Mouse (Mus musculus) hindbrain, postnatal 0 days (tissue): ENCODE measurements around the gene Pfdn5. TPM values are rescaled to one million over a fixed set of nuclear protein-coding genes. Genes with fewer than 3 reads are reported as not detected.

Experiments
- ATAC-seq: fragments of 200-750 bp; cut with Nextera tagmentation; 2 replicates; pipeline ENCODE4 v1.8.0; 2017; ENCODE audit warnings: mild to moderate bottlenecking, moderate TSS enrichment, moderate library complexity
- DNase-seq: peaks from one replicate; pipeline ENCODE4 v3.0.0-alpha.2; 2015; ENCODE audit warnings: low spot score
- H3K27ac ChIP-seq: fragments of 300-500 bp; sonication (generic); 2 replicates; pipeline ENCODE4 v1.5.1; 2014; ENCODE audit warnings: mild to moderate bottlenecking
- H3K27me3 ChIP-seq: fragments of 300-500 bp; sonication (generic); 2 replicates; pipeline ENCODE4 v1.6.1; 2014; ENCODE audit warnings: low read length, mixed read lengths; ENCODE audit not compliant: insufficient read depth
- H3K36me3 ChIP-seq: fragments of 300-500 bp; sonication (generic); 2 replicates; pipeline ENCODE4 v1.6.1; 2014; ENCODE audit warnings: low read length, mixed read lengths; ENCODE audit not compliant: insufficient read depth
- H3K4me1 ChIP-seq: fragments of 300-500 bp; sonication (generic); 2 replicates; pipeline ENCODE4 v1.6.1; 2014; ENCODE audit warnings: antibody characterized with exemption, low read length, mixed read lengths; ENCODE audit not compliant: insufficient read depth
- H3K4me2 ChIP-seq: fragments of 300-500 bp; sonication (generic); 2 replicates; pipeline ENCODE4 v1.6.1; 2014; ENCODE audit warnings: low read depth, mild to moderate bottlenecking, low read length, moderate library complexity, mixed read lengths
- H3K4me3 ChIP-seq: fragments of 300-500 bp; sonication (generic); 2 replicates; pipeline ENCODE4 v1.5.1; 2014; ENCODE audit warnings: low read length
- H3K9ac ChIP-seq: fragments of 300-500 bp; sonication (generic); replicated peaks from 2 replicates; pipeline ENCODE4 v1.6.1; 2014; ENCODE audit warnings: mild to moderate bottlenecking, low read length, moderate library complexity, mixed read lengths
- H3K9me3 ChIP-seq: fragments of 300-500 bp; sonication (generic); 2 replicates; pipeline ENCODE4 v1.6.1; 2016; ENCODE audit warnings: low read length, mixed read lengths
- CTCF ChIP-seq: IDR thresholded peaks from 2 replicates; pipeline ENCODE4 v1.5.1; 2016; ENCODE audit warnings: antibody characterized with exemption, control low read depth, low read depth
- WGBS: fragments of 180-500 bp; shearing (Covaris S2); extraction: QIAGEN DNeasy Blood & Tissue Kit; methylation state at CpG from one replicate; pipeline ENCODE4 v1.1.7; 2014; 5-methylcytosine and 5-hydroxymethylcytosine counted together
- polyA plus RNA-seq: library from polyadenylated mRNA; unstranded; fragments of >200 nt; fragmentation: Nextera tagmentation; extraction: Ambion mirVana; gene quantifications from 2 replicates; pipeline ENCODE4 v1.2.1, GENCODE M21; 2015
- total RNA-seq: library from RNA; depleted of rRNA; stranded (reverse); fragments of >200 nt; gene quantifications from 2 replicates; pipeline ENCODE4 v1.2.3, GENCODE M21; 2014

The Pfdn5 gene
- total and polyA plus RNA-seq, 2 experiments from 2014 or later: 139 to 540 TPM

- ATAC-seq (no peak), DNase-seq (no peak)
- TF ChIP-seq CTCF: no peak
- no peaks in the 10 kb centered on the region for H3K27me3 ChIP-seq
- H3K4me2 ChIP-seq: no peak overlapping the region
- 84% methylated on average over 10 of the region's 10 CpGs for WGBS
- H3K36me3 ChIP-seq: no peaks in the 10 kb centered on the region
- no peak overlapping the region for H3K9ac ChIP-seq
- no peak overlapping the region for H3K27ac ChIP-seq
- no peaks in the 10 kb centered on the region for H3K9me3 ChIP-seq
- H3K4me3 ChIP-seq: no peak overlapping the region
- H3K4me1 ChIP-seq: no peaks in the 10 kb centered on the region
Observed at GRCm38 (mm10) chr15:102310074-102310845, 15.7 kb upstream of the Pfdn5 start.

DNA sequence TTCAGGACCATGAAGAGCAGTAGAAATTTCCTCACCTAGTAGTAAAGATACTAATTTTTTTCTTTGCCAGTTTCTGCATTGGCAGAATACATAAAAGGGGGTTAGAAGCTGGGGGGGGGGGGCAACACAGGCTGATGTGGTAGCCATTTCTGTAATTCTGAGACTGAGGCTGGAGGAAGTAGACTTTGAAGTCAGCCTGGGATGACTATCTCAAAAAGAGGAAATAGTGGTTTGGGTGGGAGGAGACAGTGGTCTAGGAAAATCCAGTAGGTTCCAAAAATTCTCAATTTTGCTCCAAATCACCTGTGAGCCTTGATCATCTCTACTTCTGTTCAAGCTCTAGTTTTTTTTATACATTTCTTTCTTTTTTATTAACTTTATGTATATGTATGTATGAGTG lies 14.4 kb upstream of the Pfdn5 start:
- Histone ChIP-seq H3K9ac (no peak overlapping the region), H3K27me3 (no peaks in the 10 kb centered on the region), H3K4me1 (no peaks in the 10 kb centered on the region), H3K9me3 (no peaks in the 10 kb centered on the region), H3K4me2 (no peak overlapping the region), H3K27ac (no peak overlapping the region), H3K36me3 (no peaks in the 10 kb centered on the region), H3K4me3 (no peak overlapping the region)
- TF ChIP-seq CTCF: no peak
- DNase-seq (no peak), ATAC-seq (no peak)

DNA sequence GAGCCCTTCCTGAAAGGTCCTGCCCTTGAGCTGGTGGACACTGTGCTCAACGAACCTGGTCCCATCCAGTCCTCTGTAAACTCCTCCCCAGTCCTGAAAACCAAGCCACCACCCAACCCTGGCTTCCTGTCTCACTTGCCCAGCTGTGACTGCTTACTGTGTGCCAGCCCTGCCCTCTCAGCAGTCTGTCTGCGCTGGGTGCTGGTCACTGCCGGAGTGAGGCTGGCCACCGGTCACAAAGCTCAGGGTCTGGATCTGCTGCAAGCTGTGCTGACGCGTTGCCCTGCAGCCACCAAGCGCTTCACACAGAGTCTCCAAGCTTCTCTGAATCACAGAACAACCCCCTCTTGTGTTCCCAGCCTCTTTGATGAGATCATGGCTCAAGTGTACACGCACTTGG lies 10.6 kb upstream of the Pfdn5 start:
- Histone ChIP-seq H3K4me1 (no peaks in the 10 kb centered on the region), H3K4me3 (no peak overlapping the region), H3K4me2 (no peak overlapping the region), H3K27ac (no peak overlapping the region), H3K9ac (no peak overlapping the region), H3K36me3 (no peaks in the 10 kb centered on the region), H3K9me3 (no peaks in the 10 kb centered on the region), H3K27me3 (no peaks in the 10 kb centered on the region)
- WGBS: 86% methylated on average over 8 of the region's 8 CpGs
- TF ChIP-seq CTCF: no peak
- no peak for ATAC-seq
- no peak for DNase-seq

DNA sequence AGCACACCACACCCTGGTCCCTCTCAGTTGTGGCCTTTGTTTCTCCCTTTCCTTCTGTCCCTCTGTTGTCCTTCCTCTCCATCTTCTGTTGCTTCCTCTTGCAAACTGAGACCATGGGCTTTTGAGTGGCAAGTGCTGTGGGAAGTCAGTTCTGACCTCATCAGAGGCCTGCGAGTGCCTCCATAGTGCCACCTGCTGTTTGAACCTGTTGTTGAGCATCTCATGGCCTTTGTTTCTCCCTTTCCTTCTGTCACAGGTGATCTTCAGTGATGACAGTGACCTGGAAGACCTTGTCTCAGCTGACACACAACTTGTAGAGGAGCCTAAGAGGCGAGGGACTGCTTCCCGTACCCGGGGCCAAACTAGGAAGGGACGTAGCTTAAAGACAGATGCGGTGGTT lies 9.7 kb upstream of the Pfdn5 start:
- H3K4me1 ChIP-seq: no peaks in the 10 kb centered on the region
- peak; percentile 71 for DNase-seq
- TF ChIP-seq CTCF: peak; percentile 75
- H3K9me3 ChIP-seq: no peaks in the 10 kb centered on the region
- ATAC-seq: no peak
- no peak overlapping the region for H3K4me2 ChIP-seq
- H3K9ac ChIP-seq: no peak overlapping the region
- H3K27me3 ChIP-seq: no peaks in the 10 kb centered on the region
- no peak overlapping the region for H3K27ac ChIP-seq
- no peaks in the 10 kb centered on the region for H3K36me3 ChIP-seq
- no peak overlapping the region for H3K4me3 ChIP-seq
- WGBS: 84% methylated on average over 6 of the region's 6 CpGs

DNA sequence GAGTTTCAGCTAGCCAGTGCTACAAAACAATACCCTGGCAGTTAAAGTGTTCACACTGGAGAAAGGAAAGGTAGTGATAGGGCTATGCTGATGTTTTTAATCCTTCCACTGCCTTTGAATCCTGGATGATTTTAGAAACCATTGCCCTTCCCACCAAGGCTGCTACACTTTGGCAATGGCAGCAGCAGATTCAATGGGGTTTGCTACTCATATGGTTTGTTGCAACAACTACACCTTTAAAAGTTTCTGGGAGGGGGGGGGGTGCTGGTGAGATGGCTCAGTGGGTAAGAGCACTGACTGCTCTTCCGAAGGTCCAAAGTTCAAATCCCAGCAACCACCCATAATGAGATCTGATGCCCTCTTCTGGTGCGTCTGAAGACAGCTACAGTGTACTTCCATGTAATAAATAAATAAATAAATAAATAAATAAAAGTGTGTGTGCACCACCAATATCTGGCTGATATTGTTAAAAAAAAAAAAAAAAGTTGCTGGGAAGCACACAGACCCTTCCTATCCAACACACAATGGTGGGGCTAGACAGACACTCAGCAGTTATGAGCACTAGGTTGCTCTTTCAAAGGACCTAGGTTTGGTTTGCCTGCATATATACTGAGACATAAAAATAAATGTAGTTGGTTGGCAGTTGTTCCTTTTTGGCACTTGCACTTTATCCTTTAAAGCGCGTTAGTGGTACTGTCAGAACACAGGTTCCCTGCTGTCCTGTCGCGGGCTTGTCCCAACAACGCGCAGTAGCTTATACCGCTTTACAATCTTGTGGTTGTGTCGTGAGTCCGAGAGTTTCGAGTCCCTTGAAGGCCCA lies 1.1 kb upstream of the Pfdn5 start:
- H3K27me3 ChIP-seq: no peaks in the 10 kb centered on the region
- ATAC-seq (no peak), DNase-seq (no peak)
- peak overlapping the region; percentile 90 for H3K4me2 ChIP-seq
- no peak overlapping the region for H3K4me3 ChIP-seq
- peaks cover 8% of the 10 kb centered on the region; the same call in 1 of the 2 replicates for H3K4me1 ChIP-seq
- no peak overlapping the region for H3K9ac ChIP-seq
- H3K9me3 ChIP-seq: no peaks in the 10 kb centered on the region
- no peak for TF ChIP-seq CTCF
- WGBS: 69% methylated on average over 12 of the region's 12 CpGs
- no peak overlapping the region for H3K27ac ChIP-seq
- H3K36me3 ChIP-seq: no peaks in the 10 kb centered on the region; the same call in 1 of the 2 replicates

DNA sequence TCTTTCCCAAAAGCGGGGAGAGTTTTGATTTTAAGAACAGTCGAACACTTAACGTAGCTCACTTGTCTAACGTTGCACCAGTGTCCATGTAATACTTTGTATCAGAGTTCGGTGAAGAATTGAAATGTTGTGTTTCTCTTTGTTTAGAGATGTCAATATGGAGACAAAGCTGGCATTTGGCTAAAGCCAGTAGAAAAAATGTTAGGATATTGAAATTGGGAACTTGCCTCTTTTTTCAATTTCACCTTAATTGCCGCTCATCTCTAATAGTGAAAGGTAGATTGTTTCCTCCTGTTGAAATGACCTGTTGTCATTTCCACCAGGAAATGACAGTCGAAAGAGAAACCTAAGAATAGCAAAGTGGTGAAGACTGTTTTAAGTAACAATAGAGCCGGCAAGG lies 976 bp downstream of the Pfdn5 start:
- Histone ChIP-seq H3K36me3 (peaks cover 5% of the 10 kb centered on the region; the same call in 1 of the 2 replicates), H3K27ac (no peak overlapping the region), H3K4me1 (peaks cover 8% of the 10 kb centered on the region; the same call in 1 of the 2 replicates), H3K27me3 (no peaks in the 10 kb centered on the region), H3K9me3 (no peaks in the 10 kb centered on the region), H3K9ac (peak overlapping the region; percentile 79), H3K4me3 (peak overlapping the region; percentile 85), H3K4me2 (peak overlapping the region; percentile 90)
- TF ChIP-seq CTCF: no peak
- no peak for ATAC-seq
- 66% methylated on average over 8 of the region's 8 CpGs for WGBS
- no peak for DNase-seq
